Mouse (Mus musculus) retina, embryonic 14.5 days (tissue): ENCODE measurements at regions not wholly inside any gene's neighbourhood (a gene's known extent, or its start where the extent isn't known, plus 50 kb on each side); places are given as distances from the start of the nearest gene placed in this dataset.
A peak's percentile ranks its signal among the peaks of the same experiment; 100 is the strongest.

Source experiments
- DNase-seq: peaks from one replicate; pipeline ENCODE4 v3.0.0-alpha.2; 2015; ENCODE audit warnings: low spot score

GRCm38 (mm10) chr2:103848923-103849700 is 51.7 kb upstream of the Caprin1 start:
- DNase-seq: peak; percentile 91

GRCm38 (mm10) chr2:103849766-103850530 is 52.5 kb upstream of the Caprin1 start:
- no peak for DNase-seq

GRCm38 (mm10) chr2:103850531-103850816 is 53.0 kb upstream of the Caprin1 start:
- DNase-seq: no peak

- DNase-seq: no peak
Observed at GRCm38 (mm10) chr2:103851171-103851570, 53.7 kb upstream of the Caprin1 start.

GRCm38 (mm10) chr2:103861226-103861625 is 63.8 kb upstream of the Caprin1 start:
- no peak for DNase-seq

- no peak for DNase-seq
Observed at GRCm38 (mm10) chr2:103864254-103864653, 66.8 kb upstream of the Caprin1 start.

GRCm38 (mm10) chr2:103865319-103866171 is 68.1 kb upstream of the Caprin1 start:
- peak; percentile 66 for DNase-seq

GRCm38 (mm10) chr2:103867241-103867957 is 70.0 kb upstream of the Caprin1 start:
- no peak for DNase-seq

- DNase-seq: no peak
Observed at GRCm38 (mm10) chr2:103867958-103868330, 70.5 kb upstream of the Caprin1 start.

- DNase-seq: no peak
Observed at GRCm38 (mm10) chr2:103868655-103869054, 71.2 kb upstream of the Caprin1 start.

GRCm38 (mm10) chr2:103871522-103872276 is 74.2 kb upstream of the Caprin1 start:
- peak; percentile 88 for DNase-seq

- DNase-seq: no peak
Observed at GRCm38 (mm10) chr2:103872277-103872636, 74.8 kb upstream of the Caprin1 start.

GRCm38 (mm10) chr2:103873381-103873780 is 75.9 kb upstream of the Caprin1 start:
- DNase-seq: no peak

GRCm38 (mm10) chr2:103874466-103874865 is 77.0 kb upstream of the Caprin1 start:
- DNase-seq: no peak

GRCm38 (mm10) chr2:103875754-103876153 is 78.3 kb upstream of the Caprin1 start:
- no peak for DNase-seq

GRCm38 (mm10) chr2:103876236-103876635 is 78.8 kb upstream of the Caprin1 start:
- DNase-seq: no peak

GRCm38 (mm10) chr2:103881026-103881763 is 76.6 kb upstream of the Lmo2 start:
- peak; percentile 46 for DNase-seq

- DNase-seq: no peak
Observed at GRCm38 (mm10) chr2:103884926-103885325, 72.9 kb upstream of the Lmo2 start.

- DNase-seq: no peak
Observed at GRCm38 (mm10) chr2:103888023-103888422, 69.8 kb upstream of the Lmo2 start.

GRCm38 (mm10) chr2:103891240-103891767 is 66.5 kb upstream of the Lmo2 start:
- DNase-seq: peak; percentile 75
